Mouse (Mus musculus) cerebellum, postnatal 36 days (tissue): ENCODE measurements around the gene Cdc45.
"Not testable (repeated sequence)": the region's sequence is repeated elsewhere in the genome, so short reads cannot be mapped to it uniquely, and the experiment has no call there.

Experiments used
- DNase-seq, 2 experiments: peaks; one replicate each; pipeline ENCODE4 v3.0.0; 2021 to 2022; ENCODE audit warnings: mixed read lengths in 2 of 2

The Cdc45 gene

DNA sequence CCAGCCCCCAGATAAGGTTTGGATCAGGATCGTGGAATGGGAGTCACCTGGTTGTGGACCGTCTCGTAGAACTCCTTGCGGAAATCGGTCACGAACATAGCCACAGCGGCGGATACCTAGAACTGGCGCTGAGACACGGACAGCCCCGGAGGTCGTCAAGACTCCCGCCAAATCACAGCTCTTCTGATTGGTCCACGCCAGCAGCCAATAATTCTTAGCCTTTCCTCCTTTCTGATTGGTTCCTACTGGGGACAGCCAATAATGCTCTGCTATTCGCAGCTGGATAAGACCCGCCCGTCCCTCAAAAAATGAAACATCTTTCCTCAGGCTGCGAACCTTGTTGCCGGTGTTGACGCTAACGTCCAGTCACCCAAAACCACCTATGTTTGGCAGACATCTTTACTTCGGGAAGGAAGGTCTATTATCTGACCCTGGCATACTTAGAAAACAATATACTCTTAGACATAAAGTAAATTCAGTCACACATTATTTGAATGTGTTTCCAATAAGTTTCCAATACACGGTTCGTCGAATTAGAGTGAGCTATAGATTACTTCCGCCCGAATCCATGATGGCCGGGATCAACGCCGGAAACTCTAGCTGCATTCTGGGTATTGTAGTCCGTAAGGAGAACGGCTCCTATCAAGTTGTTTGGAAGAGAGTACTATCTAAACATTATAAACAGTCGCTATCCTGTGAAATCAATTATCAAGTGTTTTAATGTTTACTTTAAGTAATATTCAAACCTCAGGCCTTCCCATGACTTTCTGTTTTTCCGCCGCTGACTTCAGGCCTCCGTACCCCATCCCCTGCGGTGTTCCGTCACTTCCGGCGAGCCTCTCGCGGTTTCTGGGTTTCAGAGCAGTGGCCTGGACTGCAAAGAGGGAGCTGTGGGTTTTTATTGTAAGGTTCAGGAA lies at the start of gene Cdc45, which contains the start of gene Ufd1:
Gene Cdc45 (minus strand): TSS at position 520 of the 917 bp plus-strand sequence.
Gene Ufd1 (plus strand): TSS at position 312 of the 917 bp plus-strand sequence.
- DNase-seq, result peak; percentile 81 to 82

DNA sequence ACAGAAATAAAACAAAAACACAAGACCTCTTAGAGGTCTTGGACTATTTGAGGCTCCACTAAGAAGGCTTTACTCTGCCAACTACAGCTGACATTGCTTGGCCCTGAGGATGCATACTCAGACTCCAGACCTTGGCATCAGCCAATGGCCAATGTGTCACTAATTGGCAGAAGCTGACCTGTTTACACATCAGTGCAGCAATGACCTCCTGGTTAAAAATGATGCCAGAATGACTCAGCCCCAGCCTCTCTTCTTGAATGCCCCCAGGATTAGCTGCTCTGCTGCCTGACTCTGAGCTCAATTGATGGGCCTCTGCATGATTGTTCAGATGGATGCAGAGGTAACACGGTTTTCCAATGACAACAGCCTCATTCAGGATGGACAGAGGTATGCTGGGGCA lies 48.4 kb upstream of the Cdc45 start:
- DNase-seq, result peak; percentile 25 to 26

DNA sequence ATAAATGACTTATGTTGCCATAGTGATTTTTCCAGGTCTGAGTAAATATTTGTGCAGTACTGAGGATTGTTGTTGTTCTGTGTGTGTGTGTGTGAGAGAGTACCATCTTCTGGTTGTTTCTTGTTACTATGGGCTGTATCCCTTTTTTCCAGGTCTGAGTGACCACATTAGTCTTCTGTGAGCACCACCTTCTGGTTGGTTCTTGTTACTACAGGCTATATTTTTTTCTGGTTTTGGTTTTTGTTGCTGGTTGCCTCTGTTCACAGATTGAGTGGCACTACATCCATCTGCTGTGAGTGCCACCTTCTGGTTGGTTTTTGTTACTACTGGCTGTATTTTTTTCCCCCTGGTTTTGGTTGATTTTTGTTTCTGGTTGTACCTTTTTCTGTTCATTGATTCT lies 46.8 kb upstream of the Cdc45 start:
- DNase-seq, result peak; percentile 30 to 57

DNA sequence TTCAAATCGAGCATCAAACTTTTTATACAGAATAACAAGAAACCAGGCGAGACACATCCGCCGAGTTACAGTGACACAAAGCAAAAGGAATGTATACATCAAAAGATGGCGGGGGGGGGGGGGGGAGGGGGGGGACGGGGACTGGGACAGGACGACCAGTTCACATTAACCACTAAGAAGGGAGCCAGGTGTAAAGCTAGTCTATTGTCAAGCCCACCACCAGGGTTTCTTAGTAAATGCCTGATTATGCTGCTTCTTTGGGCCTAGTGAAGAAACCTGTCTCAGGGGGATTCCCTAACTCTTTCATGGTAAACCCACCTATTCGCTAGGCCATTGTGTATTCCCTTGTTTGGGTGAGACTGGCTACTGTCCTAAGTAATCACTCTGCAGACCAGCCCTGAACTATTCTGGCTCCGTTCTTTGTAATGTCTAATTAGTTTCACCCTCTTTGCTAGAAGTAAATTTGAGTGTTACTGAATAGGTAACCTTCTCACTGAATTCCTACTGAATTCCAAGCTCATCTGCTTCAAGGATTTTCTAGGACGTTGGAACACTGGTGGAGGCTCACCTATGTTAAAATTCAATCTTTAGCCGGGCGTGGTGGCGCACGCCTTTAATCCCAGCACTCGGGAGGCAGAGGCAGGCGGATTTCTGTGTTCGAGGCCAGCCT lies 37.9 kb upstream of the Cdc45 start:
- not testable (repeated sequence) for DNase-seq

DNA sequence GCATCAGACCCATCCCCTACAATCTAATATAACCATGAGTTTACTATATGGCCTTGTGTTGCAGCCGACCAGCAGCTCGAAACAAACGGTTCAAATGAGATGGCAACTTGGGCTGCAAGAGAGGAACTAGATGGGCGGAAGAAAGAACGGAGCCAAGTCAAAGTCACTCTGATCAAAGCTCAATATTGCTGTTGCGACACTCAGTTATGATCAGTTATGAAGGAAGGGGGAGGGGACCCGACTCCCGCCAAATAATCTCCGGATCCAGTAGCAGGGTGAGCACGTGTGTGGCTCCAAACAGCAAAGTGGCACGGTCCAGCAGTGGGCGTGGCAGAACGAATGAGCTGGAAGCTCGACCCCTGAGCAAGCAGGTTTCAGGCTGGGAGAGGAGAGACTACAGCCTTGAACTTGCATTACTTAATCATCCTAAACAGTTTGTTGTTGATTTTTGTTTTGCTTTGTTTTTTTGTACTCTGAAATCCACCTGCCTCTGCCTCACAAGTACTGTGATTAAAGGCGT lies 34.6 kb upstream of the Cdc45 start:
- DNase-seq, result no peak

DNA sequence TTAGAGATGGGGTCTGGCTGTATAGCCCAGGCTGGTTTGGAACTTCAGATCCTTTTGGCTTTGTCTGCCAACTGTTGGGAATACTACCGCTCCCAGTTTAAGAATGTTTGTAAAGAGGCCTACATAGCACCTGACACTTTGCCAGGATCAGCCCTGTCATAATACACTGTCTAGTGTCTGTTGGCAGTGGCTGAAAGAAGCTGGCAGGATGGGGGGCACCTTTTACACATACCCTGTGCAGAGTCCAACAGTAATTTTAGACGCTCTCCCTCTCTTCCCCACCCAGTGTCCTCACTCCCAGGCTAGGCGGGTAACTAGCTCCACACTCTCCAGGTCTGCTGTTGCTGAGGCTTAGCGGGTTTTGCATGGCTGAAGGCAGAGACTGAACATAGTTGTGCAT lies 26.6 kb upstream of the Cdc45 start:
- no peak for DNase-seq

DNA sequence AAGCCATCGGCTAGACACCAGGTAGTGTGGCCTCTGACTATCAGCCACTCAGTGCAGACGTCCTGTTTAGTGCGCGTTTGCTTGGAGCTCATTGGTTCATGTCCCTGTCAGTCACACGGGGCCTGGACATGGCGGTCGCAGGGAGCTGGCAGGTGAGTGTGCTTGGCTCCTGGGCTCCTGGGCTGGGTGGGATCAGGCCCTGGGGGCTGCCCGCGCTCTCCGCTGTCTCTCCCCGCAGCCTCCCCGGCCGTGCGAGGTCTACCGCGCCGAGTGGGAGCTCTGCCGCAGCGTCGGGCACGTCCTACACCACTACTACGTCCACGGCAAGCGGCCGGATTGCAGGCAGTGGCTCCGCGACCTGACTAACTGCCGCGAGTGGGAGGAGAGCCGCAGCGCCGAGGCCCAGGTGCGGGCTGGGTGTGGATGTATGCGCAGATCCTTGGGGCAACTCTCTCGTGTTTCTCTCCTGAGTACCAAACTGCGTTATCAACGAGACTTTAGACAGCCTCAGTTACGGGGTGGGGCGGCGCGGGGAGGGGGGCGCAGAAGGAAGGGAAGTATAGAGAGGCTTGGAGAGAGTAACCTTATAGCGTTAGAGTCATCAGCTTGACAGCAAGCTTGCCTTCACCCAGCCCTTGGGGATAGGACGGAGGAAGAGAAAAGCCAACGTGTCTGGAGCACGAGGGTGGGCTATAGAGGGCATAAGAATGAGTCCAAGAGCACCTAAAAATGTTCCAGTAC lies 24.9 kb upstream of the Cdc45 start, which contains the start of the genes 2510002D24Rik and Gm28539:
Gene 2510002D24Rik (plus strand): TSS at position 111 of the 741 bp plus-strand sequence.
Gene Gm28539 (plus strand): TSS at position 117 of the 741 bp plus-strand sequence.
- DNase-seq, result peak; percentile 97 to 99

DNA sequence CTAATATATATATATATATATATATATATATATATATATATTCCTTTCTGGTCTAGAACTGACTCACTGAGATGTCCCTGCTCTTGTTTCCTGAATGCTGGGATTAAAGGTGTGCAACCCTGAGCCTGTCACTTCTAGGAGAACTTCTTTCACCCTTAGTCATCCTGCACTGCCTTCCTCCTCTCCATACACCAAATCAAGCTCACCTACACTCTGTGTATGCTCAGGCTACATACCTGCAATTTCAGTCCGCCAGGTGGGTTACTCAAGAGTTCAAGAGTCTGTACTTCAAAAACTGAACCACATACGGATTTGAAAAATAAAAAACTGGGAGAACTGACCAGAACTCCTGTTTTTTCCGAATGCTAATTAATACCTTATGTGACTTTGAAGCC lies 24.3 kb upstream of the Cdc45 start:
- no peak for DNase-seq

DNA sequence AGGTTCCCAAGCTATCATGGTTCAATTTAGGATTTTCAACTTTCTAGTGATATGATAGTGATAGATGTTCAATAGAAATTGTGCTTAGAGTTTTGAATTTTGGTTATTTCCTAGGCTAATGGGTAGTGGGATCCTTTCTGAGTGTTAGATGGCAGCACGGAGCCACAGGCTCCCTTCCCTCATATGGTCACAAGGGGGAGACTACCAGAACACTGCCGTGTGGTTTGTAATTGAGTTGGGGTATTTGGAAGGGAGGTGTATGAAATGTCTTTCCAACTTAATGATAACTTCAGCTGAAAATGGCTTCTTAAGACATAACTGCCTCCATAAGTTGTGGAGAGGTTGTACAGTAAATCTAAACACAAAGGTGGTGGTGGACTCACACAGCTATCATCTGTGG lies 21.7 kb upstream of the Cdc45 start:
- no peak for DNase-seq

DNA sequence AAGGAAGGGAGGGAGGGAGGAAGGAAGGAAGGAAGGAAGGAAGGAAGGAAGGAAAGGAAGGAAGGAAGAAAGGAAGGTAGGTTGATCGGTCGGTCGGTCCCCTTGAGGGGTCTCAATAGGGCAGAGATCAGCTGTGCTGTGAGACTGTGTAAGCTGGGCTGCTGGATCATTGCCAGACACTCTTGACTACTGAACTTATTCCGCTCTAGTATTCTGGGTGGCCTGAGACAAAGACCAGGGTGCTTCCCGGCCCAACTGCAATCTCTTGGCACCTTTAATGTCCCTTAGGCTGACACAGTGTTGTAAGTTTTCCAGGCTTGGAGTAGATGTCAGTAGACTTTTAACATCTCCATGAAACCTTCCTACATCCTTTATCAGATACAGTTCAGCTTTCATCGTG lies 17.3 kb upstream of the Cdc45 start:
- DNase-seq, result no peak

DNA sequence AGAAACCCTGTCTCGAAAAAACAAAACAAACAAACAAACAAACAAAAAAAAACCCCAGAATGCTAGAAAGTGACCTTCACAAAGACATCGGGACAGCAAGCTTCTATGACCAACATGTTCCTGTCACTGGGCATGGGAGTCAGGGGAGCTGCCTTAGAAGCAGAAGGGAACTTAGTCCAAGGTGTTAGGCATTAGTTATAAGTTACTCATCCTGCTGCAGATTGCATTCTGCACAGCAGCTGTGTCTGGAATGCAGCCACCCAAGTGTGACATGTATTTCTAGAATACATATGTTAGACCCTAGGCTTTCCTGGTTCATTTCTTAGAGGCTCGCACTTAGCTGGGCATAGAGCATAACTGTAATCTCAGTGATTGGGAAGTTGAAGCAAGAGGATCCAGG lies 16.8 kb upstream of the Cdc45 start:
- DNase-seq, result no peak

DNA sequence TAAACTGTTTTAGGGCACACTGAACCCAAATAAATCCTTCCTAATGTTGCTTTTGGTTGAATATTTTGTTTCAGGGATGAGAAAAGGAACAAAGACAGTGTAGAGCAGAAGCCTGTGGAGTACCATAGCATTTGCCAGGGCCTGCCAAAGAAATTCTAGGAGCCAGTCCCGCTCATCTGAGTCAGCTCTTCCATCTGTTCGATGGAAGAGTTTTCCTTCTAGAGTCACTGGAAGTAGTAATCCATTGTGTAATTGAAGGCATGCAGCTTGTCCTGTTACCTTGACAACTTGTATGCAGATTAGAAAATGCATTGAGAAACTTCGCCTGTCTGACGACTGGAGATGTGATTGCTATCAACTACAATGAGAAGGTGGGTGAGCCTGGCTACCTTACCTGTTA lies 11.1 kb upstream of the Cdc45 start:
- no peak for DNase-seq

DNA sequence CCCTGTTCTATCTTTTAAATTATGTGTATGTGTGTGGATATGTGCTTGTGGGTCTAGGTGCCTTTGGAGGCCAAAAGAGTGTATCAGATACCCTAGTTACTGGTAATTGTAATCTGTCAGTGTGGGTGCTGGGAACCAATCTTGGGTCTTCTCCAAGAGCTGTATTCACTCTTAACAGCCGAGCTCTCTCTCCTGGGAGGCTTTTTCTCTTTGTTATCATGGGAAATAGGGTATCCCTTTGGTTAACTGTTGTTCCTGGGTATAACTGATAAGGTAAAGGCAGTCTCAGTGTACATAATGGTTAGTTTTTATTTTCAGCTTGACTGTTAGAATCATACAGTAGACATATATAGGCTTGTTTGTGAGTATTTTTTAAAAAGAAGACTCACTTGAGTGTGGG lies 10.6 kb upstream of the Cdc45 start:
- DNase-seq, result no peak

DNA sequence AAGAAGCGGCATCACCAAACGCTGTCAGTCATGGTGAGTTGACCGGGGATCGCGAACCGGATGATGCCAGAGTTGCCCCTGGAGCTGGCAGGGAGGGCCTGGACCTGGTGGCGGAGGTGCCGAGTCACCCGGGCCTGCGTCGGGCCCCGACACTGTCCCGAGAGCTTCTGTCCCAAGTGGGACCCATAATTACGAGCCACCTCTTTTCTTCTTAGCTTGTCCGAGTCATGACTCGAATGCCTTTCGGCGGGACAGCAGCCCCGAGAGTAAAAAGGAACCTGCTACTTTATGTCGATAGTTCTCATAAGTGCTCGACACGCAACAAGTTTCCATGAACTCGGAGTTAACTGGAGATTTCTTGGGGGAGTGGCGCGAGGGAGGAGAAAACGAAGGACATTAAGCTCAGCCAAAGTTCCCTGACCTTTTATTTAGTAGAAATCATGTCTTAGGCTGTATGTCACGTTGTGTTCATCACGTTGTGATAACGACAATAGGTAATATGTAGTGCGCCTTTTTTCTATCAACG lies 661 bp upstream of the Cdc45 start:
- DNase-seq, result no peak

DNA sequence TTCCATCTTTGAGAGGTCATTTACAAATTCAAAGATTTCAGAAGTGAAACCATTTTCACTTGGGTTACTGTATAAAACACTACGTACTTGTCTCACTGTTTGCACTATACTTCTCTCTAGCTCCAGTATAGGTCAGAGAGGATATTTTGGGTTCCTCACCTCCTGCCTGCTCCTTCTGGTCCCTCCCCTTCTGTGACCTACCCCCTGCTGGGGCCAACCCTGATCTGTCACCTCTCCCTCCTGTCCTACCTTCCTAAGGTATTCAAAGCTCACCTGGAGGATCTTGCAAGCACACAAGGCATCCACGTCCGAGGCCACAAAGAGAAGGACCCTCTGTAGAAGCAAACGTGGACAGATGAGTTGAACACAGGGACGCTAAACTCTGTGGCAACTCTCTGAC lies 755 bp downstream of the Cdc45 start:
- peak in 1 of 2 experiments; percentile 15 for DNase-seq

DNA sequence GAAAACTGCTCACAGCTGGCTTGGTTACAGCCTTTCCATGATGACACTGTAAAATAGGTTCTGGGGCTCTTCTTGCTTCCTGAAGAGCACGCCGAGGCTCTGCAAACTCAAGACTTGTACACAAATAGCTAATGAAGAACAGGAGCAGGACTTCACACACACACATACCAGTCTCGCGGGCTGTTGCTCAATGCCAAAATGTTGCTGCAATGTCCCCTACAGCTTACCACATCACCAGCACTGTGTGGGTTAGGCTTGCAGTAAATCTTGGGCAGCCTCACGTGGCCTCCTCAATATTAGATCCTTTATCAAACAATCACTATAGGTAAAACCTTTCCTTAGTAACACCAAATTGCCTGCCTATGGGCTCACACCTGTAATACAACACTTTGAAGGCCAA lies 2.8 kb downstream of the Cdc45 start:
- DNase-seq, result no peak

DNA sequence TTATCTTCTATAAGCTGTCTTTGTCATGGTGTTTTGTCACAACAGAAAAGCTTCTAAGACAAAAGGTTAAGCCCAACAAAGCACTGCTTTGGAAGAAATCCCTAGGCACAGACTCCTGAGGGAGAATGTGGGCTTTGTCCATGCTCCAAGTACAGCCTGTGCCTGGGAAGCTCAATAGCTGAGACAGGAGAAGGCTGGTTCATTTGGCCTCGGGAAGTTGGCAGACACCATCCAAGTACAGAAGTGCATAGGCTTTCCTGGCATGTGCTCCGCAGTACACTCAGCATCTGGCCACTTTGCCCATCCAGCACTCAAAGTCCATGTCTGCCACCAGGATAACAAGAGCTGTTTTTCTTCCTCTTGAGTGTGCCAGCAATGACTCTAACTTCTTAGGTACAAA lies 6.0 kb downstream of the Cdc45 start:
- DNase-seq, result no peak

DNA sequence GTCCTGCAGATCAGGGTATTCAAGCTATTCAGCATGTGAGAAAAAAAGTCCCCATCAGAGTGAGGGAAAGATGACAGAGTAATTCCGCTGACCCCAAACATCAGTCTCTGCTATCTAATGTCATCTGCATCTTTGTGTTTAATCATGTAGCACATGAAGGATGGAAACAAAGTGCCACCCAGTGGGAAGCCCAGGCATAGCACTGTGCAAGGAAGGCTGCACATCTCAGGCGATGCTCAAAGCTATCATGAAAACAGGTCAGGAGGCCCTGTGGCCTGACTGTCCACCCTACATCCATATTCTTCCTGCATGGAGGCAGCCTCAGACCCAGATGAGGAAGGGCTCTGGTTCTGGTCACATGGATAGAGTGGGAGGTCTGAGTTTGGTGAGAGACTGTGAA lies 12.9 kb downstream of the Cdc45 start:
- peak; percentile 43 to 49 for DNase-seq

DNA sequence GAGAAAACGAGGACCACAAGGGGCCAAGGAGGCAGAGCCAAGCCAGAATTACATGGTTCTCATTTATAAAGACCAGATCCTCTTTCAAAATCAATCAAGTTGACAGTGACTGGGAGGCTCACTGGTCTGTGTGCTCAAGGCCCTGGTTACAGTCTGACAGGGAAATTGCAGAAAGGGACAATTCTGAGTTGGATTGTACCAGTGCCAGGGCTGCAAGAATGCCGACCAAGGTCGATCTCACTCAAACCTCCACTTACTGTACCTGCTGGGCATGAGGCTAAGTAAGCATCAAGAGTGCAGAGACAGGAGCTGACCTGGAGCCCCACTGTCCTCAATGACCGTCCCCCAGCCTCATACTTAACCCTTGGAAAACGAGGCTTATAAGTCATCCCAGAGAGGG lies 13.6 kb downstream of the Cdc45 start:
- DNase-seq, result no peak

DNA sequence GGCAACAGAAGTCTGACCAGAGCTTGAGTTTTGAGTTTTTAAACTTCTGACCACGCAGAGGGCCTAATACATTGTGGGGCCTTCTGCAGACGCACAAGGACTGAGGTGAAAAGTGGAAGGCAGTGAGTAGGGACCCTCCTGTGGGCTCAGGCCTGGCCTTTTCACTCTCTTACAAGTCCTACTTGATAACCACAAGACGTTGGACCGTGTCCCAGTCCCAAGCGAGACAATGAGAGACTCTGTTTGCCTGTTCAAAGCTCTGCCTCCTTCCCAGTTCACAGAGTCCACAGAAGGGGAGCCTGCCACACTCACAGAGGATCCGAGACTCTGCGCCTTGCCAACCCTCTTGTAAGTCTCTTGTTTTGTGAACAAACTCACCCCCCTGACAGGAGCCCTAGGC lies 15.1 kb downstream of the Cdc45 start:
- DNase-seq, result no peak

DNA sequence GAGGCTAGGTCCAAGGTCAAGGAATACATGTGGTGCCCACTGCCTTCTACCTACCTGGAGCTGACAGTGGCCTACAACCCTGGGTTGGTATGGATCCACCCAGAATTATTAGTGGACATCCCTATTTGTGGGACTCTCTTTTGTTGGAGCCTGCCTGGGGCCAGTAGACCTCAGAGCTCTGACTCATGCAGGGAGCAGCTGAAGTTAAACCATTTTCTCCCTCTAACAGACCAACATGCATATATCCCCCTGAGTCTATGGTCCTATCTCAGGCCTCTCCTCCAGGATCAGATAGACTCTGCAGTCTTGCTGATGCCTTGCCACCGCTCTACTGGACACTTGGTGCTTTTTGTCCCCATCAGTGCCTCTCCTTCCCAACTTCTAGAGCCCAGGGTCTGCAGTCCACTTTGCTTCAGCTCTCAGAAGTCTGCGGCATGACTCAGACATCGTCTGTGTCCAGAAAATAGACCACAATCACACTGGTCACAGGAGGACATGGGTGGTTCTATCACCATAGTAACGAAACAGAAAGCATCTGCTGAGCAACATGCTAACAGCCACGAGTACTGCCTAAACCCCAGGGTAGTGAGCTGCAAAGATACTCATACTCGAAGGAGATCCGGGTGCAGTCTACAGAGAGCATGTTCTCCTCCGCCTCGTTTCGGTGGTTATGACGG lies 16.4 kb downstream of the Cdc45 start:
- no peak for DNase-seq
